8 mouse cellular contexts compared by ENCODE assay signal in genomic region chr11:90665161-90665560, GRCm38 (mm10). TPM values are rescaled to one million over a fixed set of nuclear protein-coding genes. Genes with fewer than 3 reads are reported as not detected.
DNase-seq lines count a peak whose midpoint lies in the region; ATAC-seq and TF ChIP-seq lines count a peak whose summit lies in the region.

No protein-coding gene starts in this region.

- WGBS in forebrain, embryonic 12.5 days: 3% methylated on average over 6 of the region's 6 CpGs
- 17% methylated on average over 6 of the region's 6 CpGs for WGBS in intestine, postnatal 0 days
- WGBS in stomach, embryonic 15.5 days: 17% methylated on average over 6 of the region's 6 CpGs

- H3K9ac ChIP-seq in forebrain, embryonic 12.5 days: no peak overlapping the region
- 0 out of 2 replicates have a peak overlapping the region, but pooled peaks have one; percentile 22 for H3K9ac ChIP-seq in intestine, postnatal 0 days (ENCODE audit: low read depth, low read length)
- H3K9ac ChIP-seq in stomach, embryonic 15.5 days: no peak overlapping the region

- intact Hi-C loops in left cerebral cortex, postnatal 4 days (cut with DNase I): no loop called here
- intact Hi-C loops in left cerebral cortex, postnatal 36 days (cut with DNase I): no loop called here

- peak; percentile 46 for DNase-seq in left cerebral cortex, postnatal 4 days
- DNase-seq in left cerebral cortex, postnatal 36 days (ENCODE audit: low spot score in 2 of 2): no peak
- peak; percentile 84 for DNase-seq in lung, postnatal 10 days
- no peak for DNase-seq in ovary, adult 18-20 months (ENCODE audit: low spot score)
- DNase-seq in urinary bladder, adult 2 months (ENCODE audit: low spot score): no peak

- H3K4me1 ChIP-seq in forebrain, embryonic 12.5 days: peaks cover 31% of the 10 kb centered on the region
- H3K4me1 ChIP-seq in intestine, postnatal 0 days (replicated peaks; ENCODE audit: control insufficient read depth, insufficient read depth, low read length): peaks cover 19% of the 10 kb centered on the region
- peaks cover 32% of the 10 kb centered on the region for H3K4me1 ChIP-seq in stomach, embryonic 15.5 days

- peak overlapping the region; percentile 66 for H3K27ac ChIP-seq in forebrain, embryonic 12.5 days
- H3K27ac ChIP-seq in intestine, postnatal 0 days (ENCODE audit: low read depth, low read length): peak overlapping the region; percentile 76
- H3K27ac ChIP-seq in stomach, embryonic 15.5 days: peak overlapping the region; percentile 82

- H3K4me2 ChIP-seq in forebrain, embryonic 12.5 days: no peak overlapping the region
- H3K4me2 ChIP-seq in intestine, postnatal 0 days (replicated peaks; ENCODE audit: low read depth): peak overlapping the region; percentile 27; the same call in 1 of the 2 replicates
- H3K4me2 ChIP-seq in stomach, embryonic 15.5 days: peak overlapping the region; percentile 29; the same call in 1 of the 2 replicates

- H3K4me3 ChIP-seq in forebrain, embryonic 12.5 days (replicated peaks): no peak overlapping the region
- H3K4me3 ChIP-seq in intestine, postnatal 0 days (ENCODE audit: low read depth, low read length): no peak overlapping the region
- H3K4me3 ChIP-seq in stomach, embryonic 15.5 days (replicated peaks): no peak overlapping the region

- peaks cover 3% of the 10 kb centered on the region; the same call in 1 of the 2 replicates for H3K36me3 ChIP-seq in forebrain, embryonic 12.5 days (replicated peaks)
- H3K36me3 ChIP-seq in intestine, postnatal 0 days (ENCODE audit: control insufficient read depth, insufficient read depth): peaks cover 26% of the 10 kb centered on the region
- H3K36me3 ChIP-seq in stomach, embryonic 15.5 days: peaks cover 7% of the 10 kb centered on the region; the same call in 1 of the 2 replicates

- peak; percentile 62 for ATAC-seq in forebrain, embryonic 12.5 days (ENCODE audit: low FRiP score)
- ATAC-seq in intestine, postnatal 0 days: no peak
- no peak for ATAC-seq in stomach, embryonic 15.5 days (ENCODE audit: insufficient read depth, low FRiP score, low read depth)

- no peaks in the 10 kb centered on the region for H3K9me3 ChIP-seq in forebrain, embryonic 12.5 days
- no peaks in the 10 kb centered on the region for H3K9me3 ChIP-seq in intestine, postnatal 0 days (ENCODE audit: control insufficient read depth)
- no peaks in the 10 kb centered on the region for H3K9me3 ChIP-seq in stomach, embryonic 15.5 days

- H3K27me3 ChIP-seq in forebrain, embryonic 12.5 days: no peaks in the 10 kb centered on the region
- H3K27me3 ChIP-seq in intestine, postnatal 0 days (replicated peaks; ENCODE audit: control insufficient read depth, insufficient read depth, low read length): no peaks in the 10 kb centered on the region
- no peaks in the 10 kb centered on the region for H3K27me3 ChIP-seq in stomach, embryonic 15.5 days (replicated peaks)

- TF ChIP-seq CTCF in intestine, postnatal 0 days (IDR thresholded peaks at IDR 0.05; ENCODE audit: low read depth): no peak

RNA-seq across cellular contexts. Expression of gene Tom1l1, which starts 23.0 kb away (rescaled TPM):
- 10 to 100 TPM; 15.1 to 15.8 TPM for total RNA-seq in left cerebral cortex, postnatal 4 days (2021)
- total RNA-seq in left cerebral cortex, postnatal 36 days (2021): 10 to 100 TPM; 28.3 to 30.2 TPM
- polyA plus RNA-seq in forebrain, embryonic 12.5 days (2016; fragmentation: Nextera tagmentation; extraction: Ambion mirVana): 15.9 and 18.1 TPM in 2 replicates
- polyA plus RNA-seq in intestine, postnatal 0 days (2015; fragmentation: Nextera tagmentation; extraction: Ambion mirVana): 61.2 and 64.5 TPM in 2 replicates
- 42.7 and 50.5 TPM in 2 replicates for polyA plus RNA-seq in stomach, embryonic 15.5 days (2015; fragmentation: Nextera tagmentation; extraction: Ambion mirVana)
- polyA plus RNA-seq in urinary bladder, adult 2 months (2012; rRNA removed): 11.1 and 15.3 TPM in 2 replicates

RNA-seq across cellular contexts. Expression of gene Cox11, which starts 27.2 kb away (rescaled TPM):
- 10 to 100 TPM; 24.6 to 27.9 TPM for total RNA-seq in left cerebral cortex, postnatal 4 days (2021)
- 10 to 100 TPM; 29.2 to 30.5 TPM for total RNA-seq in left cerebral cortex, postnatal 36 days (2021)
- polyA plus RNA-seq in forebrain, embryonic 12.5 days (2016; fragmentation: Nextera tagmentation; extraction: Ambion mirVana): 37.4 and 42.4 TPM in 2 replicates
- polyA plus RNA-seq in intestine, postnatal 0 days (2015; fragmentation: Nextera tagmentation; extraction: Ambion mirVana): 26.8 and 28.2 TPM in 2 replicates
- 37.0 and 38.3 TPM in 2 replicates for polyA plus RNA-seq in stomach, embryonic 15.5 days (2015; fragmentation: Nextera tagmentation; extraction: Ambion mirVana)
- 15.7 and 19.4 TPM in 2 replicates for polyA plus RNA-seq in urinary bladder, adult 2 months (2012; rRNA removed)

RNA-seq across cellular contexts. Expression of gene Stxbp4, which starts 27.3 kb away (rescaled TPM):
- 10 to 100 TPM; 10.1 to 10.2 TPM for total RNA-seq in left cerebral cortex, postnatal 4 days (2021)
- total RNA-seq in left cerebral cortex, postnatal 36 days (2021): 10 to 100 TPM in 1 of 2 experiments, 1 to 10 TPM in 1; 9.4 to 12.7 TPM
- 39.4 and 41.0 TPM in 2 replicates for polyA plus RNA-seq in forebrain, embryonic 12.5 days (2016; fragmentation: Nextera tagmentation; extraction: Ambion mirVana)
- polyA plus RNA-seq in intestine, postnatal 0 days (2015; fragmentation: Nextera tagmentation; extraction: Ambion mirVana): 2.0 and 2.1 TPM in 2 replicates
- polyA plus RNA-seq in stomach, embryonic 15.5 days (2015; fragmentation: Nextera tagmentation; extraction: Ambion mirVana): 15.4 and 20.4 TPM in 2 replicates
- 3.7 and 5.3 TPM in 2 replicates for polyA plus RNA-seq in urinary bladder, adult 2 months (2012; rRNA removed)

Comparison
In these comparisons a context has a peak if more than half of its experiments do, and no peak if none do; other contexts are left out.
1. DNase-seq: peak in left cerebral cortex, postnatal 4 days (single experiment) and lung, postnatal 10 days (single experiment); none in left cerebral cortex, postnatal 36 days (0 of 2), ovary, adult 18-20 months (single experiment) and urinary bladder, adult 2 months (single experiment).
2. Peak in every context shown above with its lines, with median percentiles within 50 percentile points of each other: H3K27ac ChIP-seq.